Mouse (Mus musculus) left cerebral cortex, adult 9 months (tissue): ENCODE measurements at regions not wholly inside any gene's neighbourhood (a gene's known extent, or its start where the extent isn't known, plus 50 kb on each side); places are given as distances from the start of the nearest gene placed in this dataset.

Source experiments
- DNase-seq, 2 experiments: peaks; one replicate each; pipeline ENCODE4 v3.0.0; 2022; ENCODE audit warnings: low spot score in 2 of 2

DNA sequence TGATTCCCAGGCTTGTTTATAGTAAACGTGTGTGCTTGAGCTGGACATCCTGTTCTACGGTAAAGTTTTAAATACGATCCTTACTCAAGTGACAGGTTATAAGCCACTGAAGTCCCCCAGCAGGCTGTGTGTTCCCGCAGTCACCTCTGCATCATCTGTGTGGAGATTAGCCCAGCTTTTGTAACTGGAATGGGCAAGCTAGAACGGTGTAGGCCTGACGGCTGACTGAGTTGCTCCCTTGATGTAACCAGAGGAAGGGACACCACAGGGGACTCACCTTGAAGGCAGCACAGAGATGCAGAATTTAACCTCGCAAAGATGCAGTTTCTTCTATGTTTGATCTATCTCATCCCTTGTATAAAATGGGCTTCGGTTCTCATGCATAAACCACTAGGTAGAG is 418.4 kb upstream of the Pou3f3 start:
- DNase-seq, result no peak

DNA sequence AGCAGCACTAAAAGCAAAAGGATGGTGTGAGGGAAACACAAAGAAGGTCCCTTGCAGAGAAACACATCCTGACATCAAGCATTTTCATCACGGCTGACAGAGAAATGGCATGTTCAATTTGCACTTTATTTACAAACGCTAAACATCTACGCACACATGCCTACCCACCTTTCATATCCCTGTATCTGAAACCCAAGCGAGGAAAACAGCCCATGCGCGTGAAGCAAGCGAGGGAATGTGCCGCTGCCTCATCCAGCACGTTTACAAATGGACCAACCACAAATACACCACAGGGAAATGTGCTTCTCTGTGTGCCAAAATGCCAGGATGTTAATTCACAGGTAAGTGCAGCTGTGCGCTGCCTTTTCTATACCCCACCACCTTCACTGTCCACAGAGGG is 399.7 kb upstream of the Pou3f3 start:
- no peak for DNase-seq

GRCm38 (mm10) chr1:42309251-42309650 is 386.3 kb upstream of the Pou3f3 start:
- no peak for DNase-seq

DNA sequence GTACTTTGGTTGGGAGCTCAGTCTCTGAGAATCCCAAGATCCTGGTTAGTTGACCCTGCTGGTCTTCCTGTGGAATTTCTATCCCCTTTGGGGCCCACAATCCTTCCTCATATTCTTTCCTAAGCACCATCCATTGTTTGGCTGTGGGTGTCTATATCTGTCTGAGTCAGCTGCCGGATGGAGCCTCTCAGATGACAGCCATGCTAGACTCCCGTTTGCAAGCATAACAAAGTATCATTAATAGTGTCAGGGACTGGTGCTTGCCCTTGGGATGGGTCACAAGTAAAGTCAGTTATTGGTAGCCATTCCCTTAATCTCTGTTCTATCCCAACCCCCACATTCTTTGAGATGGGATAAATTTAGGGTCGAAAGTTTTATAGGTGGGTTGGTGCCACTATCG is 382.1 kb upstream of the Pou3f3 start:
- no peak for DNase-seq

DNA sequence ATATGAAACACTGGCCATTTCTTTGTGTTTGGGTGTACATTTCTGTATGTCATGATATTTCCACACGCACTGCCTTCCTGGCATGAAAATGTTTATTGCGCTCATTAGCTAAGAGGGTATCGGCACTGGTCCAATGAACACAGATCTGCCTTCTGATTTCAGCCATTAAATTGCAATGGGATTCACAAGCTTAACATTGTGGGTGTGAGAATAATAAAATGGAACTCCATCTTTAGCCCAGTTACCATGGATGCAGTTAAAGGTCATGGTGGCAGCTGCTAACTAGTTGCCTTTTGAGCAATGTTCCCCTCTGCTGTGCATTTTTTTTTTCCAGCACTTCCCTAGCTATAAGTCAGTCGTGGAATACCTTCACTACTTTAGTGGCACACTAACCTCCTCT is 343.7 kb upstream of the Pou3f3 start:
- DNase-seq, result no peak

DNA sequence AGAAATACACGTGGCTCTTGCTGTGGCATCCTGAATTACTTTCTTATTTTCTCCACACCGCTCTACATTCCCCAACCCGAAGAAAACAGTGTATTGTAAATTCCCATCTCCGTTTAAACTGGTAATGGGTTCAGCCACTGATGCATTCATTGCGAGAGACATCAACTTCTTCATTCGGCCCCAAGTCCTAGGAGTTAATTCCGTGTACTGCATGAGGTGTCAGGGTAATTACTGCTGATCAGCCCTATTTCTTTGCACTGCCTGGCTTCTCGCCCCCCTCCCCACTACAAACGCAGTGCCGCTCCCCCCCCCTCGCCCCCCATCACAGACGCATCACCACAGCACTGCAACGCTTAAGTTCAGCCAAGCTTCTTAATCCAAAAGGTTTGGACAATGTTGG is 343.2 kb upstream of the Pou3f3 start:
- DNase-seq, result no peak

GRCm38 (mm10) chr1:42353096-42353495 is 342.5 kb upstream of the Pou3f3 start:
- peak in 1 of 2 experiments; percentile 16 for DNase-seq

DNA sequence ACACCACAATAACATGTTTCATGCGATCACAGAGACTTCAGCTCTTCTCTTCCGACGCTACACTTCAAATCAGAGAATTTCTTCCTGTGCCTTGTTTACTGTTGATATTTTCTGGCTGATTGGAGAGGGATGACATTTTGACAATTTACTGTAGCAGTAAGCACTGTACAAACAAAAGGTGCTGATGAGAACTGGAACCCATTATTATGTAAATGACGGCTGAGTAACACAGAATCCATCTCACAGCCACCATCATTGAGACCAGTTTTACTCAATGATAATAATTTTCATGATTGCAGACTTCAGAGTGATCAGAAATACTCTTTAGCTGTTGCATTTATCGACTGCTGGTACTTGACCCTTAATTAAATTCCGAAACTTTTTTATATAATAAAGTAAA is 341.5 kb upstream of the Pou3f3 start:
- no peak for DNase-seq

DNA sequence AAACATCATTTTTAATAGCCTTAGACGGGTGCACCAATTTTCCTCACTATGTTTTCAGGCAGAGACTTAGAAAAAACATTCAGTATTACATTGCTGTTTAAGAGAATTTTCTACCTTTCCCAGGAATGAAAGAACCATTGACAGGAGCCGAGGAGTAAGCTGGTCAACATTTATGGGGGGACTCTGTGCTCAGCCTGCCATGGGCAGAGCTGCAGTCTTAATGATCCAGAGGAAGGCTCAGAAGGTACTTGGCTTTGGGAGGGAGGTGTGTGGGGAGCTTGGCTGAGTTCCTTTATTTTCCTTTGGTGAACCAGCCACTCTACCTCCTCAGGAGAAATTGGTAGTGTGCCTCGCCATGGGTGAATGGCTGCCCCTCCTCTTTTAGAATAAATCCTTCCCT is 333.1 kb upstream of the Pou3f3 start:
- DNase-seq, result no peak

GRCm38 (mm10) chr1:42365648-42366324 is 329.8 kb upstream of the Pou3f3 start:
- DNase-seq, result no peak

DNA sequence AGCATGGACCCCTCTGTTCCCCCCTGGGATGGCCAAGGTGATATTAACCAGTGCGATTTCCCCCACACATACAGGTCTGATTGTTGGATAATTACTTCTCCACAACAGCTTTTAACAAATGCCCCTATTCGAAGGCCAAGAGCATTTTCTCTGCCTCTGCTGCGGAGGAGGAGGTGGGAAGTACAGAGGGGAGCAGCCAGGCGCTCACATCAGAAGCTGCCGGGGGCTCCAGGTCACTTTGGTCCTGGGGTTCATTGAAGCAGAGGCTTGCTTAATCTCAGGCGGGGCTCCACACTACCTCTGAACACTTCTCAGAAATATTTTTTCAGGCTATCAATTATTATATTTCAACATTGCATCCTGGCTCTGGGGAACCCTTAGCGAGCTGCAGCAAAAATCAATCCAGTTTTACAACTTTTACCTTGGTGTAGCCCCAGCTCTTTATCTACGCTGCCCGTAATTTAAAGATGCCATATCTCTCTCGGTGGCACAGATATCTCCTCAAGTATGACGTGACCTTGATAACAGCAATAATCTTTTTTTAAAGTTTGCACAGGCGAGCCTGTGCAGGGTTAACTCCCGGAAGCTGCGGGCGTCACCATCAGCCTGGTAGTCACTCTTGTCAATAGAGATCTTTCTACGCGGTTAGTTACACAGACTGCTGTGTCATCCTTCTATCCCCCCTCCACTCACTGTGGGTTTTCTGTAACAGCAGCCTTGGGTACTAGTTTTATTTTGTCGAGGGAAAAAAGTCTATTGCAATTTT is 307.5 kb upstream of the Pou3f3 start:
- DNase-seq, result no peak

GRCm38 (mm10) chr1:42388740-42389139 is 306.8 kb upstream of the Pou3f3 start:
- DNase-seq, result no peak

DNA sequence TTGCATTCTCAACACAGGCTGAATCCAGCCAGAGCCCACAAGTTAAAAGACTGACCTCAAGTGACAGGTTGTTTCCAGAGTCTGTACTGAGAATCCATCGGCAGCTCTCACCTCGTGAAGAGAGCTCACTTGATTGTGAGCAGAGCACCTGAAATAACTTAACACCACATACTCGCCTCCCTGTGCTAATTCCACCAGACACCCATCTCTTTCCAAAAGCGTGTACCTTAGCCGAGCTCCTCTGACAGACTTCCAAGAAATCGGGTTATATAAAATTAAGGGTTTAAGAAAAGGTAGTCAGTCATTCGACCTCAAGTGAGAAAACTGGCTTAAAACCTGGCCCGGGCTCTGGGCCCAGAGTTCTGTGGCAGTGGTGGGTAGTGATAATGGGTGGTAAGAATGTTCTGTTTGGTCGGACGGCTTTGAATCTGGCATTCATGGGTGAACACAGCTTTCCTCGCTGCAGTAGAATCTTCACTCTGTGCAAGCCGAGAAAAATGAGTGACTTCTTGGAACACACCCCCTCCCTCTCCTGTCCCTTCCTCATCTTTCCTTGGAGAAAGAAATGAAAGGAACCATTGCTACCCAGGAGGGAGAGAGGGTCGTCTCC is 299.8 kb upstream of the Pou3f3 start:
- DNase-seq, result peak; percentile 13 to 38

- no peak for DNase-seq
These were observed 297.0 kb upstream of the Pou3f3 start for GRCm38 (mm10) chr1:42398461-42399154.

DNA sequence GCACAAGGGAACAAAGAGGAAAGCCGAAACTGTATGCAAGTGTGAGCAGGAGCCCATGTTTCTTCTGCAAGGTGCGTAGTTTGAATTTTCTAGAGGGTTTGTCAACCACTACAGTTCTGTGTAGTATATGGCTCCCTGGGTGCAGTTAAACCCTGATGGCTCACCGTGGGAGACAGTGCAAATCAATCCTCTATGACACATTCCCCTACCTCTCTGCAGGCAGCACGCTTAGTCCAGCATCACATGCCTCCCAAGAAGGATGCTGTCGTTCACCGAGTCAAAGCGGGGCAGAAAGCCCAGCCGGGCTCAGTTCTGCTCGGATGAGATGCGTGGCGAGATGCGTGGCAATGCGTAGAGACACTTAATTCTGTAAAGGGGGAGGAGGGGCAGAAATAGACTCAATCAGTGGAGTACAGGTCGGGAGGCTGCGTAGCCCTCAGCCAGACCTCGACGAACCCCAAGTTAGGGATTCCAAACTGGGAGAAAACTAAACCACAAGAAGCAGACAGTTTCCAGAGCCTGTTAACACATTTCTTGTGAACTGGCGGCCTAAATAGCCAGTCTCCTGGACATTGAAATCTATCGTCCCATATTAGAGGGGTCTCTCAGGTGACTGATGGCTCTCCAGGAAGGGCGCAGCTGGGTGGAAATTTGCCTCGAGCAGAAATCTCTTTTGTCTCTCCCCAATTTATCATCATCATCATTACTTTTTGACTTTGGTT is 279.6 kb upstream of the Pou3f3 start:
- DNase-seq, result no peak

DNA sequence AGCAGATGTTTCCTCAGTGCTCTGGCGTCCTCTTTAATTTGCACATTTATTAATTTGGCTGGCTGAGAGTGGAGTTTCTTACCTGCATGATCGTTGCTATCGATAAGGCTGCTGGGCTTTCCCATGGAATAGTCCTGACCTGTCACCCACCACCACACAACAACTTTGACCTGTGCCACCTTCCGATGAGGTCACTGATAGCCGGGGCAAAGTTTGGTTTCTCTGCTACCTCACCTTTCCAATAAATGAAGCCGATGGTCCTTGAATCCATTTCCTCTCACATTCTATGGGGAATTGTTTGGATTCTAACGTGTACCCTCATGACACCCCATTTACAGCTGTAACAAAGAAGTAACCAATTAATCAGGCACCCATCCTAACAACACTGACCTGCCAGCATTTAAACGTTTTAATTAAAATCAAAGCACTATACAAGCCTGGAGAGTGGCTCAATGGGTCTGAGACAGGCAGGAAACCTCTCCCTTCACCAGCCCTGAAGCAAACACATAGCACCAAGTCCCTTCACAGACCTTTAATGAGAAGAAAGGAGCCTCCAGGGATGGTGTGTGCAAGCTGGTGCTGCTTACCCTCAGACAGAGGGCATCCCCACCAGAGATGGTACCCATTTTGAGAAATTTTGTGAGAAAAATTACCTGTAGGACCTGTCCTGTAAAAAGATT is 278.9 kb upstream of the Pou3f3 start:
- no peak for DNase-seq

DNA sequence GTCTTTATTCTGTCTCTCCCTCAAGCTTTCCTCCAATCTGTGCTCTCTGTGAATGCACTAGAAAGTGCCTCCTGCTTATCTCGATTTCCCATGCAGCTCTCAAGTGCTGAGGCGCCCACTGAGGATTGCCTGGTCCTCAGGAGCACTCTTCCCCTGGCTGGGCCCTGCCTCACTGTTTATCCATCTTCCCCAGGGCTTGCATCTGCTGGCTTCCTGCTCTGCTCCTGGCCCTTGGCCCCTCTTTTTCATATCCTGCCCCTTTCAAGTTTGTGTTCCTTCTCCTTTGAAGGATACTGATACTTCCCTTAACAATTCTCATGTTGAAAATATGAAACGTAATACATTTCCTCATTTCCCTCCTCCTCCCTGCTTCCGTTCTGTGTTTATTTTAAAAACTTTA is 277.8 kb upstream of the Pou3f3 start:
- DNase-seq, result no peak

DNA sequence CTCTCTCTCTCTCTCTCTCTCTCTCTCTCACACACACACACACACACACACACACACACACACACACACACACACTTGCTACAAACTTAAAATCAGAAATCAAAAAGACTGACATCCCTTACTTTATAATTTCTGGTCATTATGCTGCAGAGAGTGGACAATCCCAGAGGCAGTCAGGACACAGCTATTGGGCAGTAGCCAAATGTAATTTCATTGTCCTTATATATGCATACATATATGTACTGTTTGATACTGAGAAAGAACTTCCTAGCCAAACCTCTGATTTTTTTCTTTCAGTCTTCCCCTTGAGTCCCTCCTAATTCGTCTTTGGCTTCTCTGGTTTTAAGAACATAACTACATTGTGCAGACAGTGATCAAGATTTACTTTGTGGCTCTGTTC is 277.3 kb upstream of the Pou3f3 start:
- DNase-seq, result no peak

DNA sequence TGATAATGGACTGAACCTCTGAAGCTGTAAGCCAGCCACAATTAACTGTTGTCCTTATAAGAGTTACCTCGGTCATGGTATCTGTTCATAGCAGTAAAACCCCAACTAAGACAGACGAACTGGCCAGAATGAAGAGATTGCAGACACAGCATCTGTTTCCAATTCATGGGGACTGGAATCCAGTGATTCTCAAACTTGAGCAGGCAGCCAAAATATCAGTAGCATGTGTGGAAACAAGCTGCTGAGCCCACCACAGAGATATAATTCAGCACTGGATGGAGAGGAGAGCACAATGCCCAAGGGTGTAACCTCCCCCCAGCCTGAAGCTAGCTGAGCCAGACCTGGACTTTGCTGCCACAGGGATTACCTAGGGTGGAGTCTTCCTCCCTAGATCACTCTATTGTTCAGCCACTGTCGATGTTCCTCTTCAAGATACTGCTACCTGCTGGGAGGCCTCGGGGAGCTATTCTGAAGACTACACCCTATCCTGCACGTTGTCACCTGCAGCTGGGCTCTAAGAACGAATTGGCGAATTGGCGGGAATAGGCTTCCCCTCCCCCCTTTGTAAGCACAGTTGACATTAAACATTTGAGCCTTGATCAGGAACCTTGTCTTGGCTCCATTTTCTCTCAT is 259.1 kb upstream of the Pou3f3 start:
- DNase-seq, result no peak

- DNase-seq, result no peak
These were observed 227.2 kb upstream of the Pou3f3 start for GRCm38 (mm10) chr1:42468365-42468764.
